Mouse (Mus musculus): Measurements from ENCODE around the gene Atad3a.

DNA sequence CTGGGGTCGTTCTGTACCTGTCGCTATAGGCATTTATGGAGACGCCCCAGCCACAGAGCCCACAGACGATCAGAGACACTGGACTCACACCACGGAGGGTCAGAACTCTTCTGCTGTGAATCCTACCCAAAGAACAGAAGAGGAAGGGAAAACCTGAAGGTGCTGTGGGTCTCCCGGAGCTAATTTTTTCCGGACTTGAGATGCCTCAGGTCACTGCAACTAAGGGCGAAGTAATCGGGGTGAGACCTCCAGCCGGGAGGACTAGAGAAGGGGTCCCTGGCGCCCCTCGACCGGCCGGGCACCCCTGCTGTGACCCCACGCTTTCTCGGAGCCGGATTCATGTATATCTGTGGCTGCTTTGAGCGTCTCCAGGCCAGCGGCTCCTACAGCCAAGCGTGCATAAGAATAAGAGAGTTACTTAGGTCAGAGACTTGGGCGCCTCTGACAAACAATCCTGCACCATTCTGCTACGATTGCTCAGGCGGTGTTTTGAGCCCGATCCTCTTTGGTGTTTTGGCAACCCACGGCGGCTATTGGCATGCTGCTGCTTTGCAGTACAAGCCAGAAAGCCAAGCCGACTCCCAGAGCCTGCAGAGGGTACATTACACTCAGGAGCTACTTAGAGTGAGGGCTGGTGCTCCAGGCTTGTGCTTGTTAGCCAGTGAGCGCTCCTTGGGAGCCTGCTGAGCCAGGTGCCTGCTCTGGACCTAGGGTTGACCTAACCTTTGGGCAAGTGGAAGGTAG, 635 bp upstream of the Atad3a start:
- TF ChIP-seq POLR2A (IDR thresholded peaks at IDR 0.05; ENCODE audit: insufficient read depth, low read length) (no peak), CTCF (IDR thresholded peaks at IDR 0.05; ENCODE audit: low read depth, low read length) (no peak)
